Mouse (Mus musculus): ENCODE results near the gene Cbarp.
A peak's percentile ranks its signal among the peaks of the same experiment; 100 is the strongest.

Gene Cbarp

DNA sequence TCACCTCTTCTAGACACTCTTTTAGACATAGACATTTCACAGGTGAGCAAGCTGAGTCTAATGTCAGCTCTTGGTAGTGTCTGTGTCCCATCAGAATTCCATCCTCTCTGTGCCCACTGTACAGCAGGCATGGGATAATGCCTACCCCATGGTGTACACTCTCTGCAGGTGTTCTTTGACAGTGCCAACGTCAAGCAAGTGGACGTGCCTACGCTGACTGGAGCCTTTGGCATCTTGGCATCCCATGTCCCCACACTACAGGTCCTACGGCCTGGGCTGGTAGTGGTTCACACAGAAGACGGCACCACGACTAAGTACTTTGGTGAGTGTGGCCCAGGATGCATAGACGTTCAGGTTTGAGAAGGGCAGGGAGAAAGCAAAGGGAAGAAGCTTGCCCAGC, 3.0 kb upstream of the Cbarp start:
- DNase-seq (ENCODE audit: low read depth, low spot score) = no peak

DNA sequence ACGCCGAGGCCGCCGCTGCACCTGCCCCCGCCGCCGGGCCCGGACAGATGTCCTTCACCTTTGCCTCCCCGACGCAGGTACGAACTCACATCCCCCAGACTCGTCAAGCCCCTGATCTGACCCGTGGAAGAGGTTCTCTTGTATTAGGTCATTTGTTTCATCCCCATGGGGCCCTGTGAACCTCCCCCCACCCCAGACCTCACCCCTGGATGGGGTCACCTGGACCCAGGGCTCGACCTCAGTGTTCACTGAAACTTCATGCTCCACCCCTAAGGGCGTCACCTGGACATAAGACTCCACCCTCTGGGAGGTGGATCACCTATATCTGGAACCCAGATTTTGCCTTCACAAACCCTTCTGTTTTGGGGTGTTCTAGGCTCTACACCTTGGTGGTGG, 1.9 kb upstream of the Cbarp start:
- DNase-seq (ENCODE audit: low read depth, low spot score) = peak; percentile 82

DNA sequence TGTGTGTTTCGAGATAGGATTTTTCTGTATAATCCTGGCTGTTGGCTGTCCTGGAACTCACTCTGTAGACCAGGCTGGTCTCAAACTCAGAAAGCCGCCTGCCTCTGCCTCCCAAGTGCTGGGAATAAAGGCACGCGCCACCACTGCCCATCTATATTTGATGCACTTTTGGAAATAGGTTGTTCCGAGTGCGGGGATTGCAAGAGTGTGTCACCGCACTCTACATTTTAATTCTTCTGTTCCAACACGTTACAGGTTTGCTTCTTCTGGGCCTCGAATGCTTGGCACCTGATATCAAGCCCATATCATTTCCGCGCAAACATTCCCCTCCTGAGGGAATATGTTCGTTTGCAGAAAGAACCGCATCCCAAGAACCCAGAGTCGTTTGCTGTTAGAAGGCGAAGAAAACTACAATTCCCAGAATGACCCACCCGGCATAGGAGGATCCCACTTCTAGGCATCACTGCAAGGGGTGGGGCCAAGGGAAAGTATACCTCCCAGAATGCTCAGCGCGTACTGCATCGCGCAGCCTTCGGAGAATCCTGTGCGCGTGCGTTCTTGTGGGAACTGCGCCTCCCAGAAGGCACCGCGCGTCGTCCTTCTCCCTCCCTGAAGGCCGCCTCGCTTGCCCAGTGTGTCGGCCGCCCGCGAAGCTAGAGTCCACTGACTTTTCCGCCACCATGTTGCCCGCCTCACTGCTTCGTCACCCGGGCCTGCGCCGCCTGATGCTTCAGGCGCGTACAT, 1.3 kb upstream of the Cbarp start:
- peak; percentile 99 for DNase-seq (ENCODE audit: low read depth, low spot score)

DNA sequence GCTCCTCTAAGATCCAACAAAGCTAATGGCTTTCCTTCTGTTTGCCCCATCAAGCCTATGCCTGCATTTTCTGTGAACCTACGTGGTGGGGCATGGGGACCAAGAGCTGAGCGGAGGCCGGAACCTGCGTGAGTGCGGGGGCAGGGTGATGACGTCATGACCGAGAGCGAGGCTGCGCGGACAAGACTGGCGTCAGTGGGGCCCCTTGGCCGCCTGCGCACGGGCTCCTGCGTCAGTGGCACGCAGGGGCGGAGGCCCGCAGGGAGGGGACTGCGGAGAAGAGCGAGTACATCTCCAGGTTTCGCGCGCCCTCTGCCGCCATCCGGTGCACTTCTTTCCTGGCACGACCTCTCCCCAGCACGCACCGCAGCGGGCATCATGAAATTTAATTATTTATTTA, 608 bp upstream of the Cbarp start:
- DNase-seq (ENCODE audit: low read depth, low spot score) = peak; percentile 95

DNA sequence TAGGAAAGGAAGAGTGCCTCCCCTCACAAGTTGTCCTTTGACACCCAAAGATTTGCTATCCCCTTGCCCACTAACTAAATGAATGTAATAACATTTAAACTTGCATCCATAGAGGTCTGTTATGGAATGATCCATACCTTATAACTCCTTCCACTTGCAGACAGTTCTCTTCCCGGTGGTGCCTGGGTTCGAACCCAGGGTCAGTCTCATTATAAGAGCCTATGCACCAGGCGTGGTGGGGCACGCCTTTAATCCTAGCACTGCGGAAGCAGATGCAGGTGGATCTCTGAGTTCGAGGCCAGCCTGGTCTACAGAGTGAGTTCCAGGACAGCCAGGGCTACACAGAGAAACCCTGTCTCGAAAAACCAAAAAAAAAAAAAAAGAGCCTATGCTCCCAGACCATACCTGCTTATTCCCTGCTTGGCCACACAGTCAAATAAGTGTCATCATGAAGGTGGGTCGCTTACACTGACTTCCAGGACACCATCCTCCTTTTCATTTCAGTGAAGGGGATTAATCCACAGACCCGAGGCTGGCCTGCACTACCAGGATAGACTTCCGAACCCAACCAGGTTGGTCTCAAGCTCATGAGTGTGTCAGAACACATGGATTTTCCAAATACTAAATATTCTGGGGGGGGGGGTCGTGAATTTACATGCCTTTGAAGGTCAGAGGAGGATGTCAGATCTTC, 515 bp downstream of the Cbarp start:
- DNase-seq (ENCODE audit: low read depth, low spot score) = no peak

DNA sequence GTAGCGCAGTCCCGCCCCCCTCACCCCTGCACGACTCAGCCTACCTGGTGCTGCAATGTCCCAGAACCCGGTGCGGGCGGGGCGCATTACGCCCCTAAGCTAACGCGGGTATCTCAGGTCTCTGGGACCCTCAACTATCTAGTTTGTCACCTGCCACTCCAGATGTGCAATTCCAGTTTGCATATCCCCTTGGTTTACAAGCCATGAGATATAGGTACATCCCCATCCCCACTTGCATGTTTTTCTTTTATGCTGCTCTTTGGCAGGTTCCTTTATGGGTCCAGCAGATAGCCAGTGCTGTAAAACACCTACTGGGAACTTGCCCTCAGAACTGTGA, 1.2 kb downstream of the Cbarp start:
- peak; percentile 73 for DNase-seq (ENCODE audit: low read depth, low spot score)

DNA sequence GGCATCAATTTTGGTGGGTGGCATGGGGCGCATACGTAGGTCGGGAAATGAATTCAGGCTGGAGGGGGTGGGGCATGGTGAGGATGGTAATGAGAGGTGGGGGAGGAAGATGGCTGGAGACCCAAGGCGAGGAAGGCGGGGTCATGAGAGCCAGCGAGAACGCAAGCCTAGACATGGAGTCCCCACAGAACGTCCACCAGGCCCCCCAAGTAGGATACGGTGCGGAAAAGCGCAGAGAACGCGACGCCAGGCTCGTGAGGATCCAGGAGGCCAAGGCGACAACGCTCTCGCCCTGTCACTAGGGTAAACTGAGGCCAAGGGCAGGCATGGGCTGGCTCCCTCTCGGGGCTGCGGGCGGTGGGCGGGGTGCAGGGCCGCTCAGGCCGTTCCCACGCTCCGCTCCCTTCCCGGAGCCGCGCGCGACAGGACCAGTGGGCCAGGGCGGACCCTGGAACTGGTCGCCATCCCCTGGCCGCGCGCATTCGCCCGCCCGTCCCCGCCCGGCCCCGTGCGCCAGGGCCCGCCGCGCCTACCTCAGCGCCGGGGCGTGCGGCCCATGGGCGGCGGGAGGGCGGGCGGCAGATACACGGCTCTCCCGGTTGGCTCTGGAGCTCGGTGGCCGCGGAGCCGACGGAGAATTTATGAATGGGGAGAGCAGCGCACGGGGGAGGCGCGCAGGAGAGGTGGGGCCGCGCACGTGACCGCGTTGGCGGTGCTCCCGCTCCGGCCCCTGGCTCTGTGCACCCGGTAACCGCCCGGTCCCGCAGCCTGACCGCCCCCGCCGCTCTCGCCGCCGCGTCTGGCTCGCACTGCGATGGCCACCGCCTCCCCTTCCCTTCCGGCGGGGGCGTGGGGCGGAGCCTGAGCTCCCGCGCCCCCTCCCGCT, 1.8 kb downstream of the Cbarp start, which contains the start of gene Atp5d:
Gene Atp5d (plus strand): TSS at position 80 of the 886 bp plus-strand sequence.
- DNase-seq (ENCODE audit: low read depth, low spot score) = peak; percentile 85

DNA sequence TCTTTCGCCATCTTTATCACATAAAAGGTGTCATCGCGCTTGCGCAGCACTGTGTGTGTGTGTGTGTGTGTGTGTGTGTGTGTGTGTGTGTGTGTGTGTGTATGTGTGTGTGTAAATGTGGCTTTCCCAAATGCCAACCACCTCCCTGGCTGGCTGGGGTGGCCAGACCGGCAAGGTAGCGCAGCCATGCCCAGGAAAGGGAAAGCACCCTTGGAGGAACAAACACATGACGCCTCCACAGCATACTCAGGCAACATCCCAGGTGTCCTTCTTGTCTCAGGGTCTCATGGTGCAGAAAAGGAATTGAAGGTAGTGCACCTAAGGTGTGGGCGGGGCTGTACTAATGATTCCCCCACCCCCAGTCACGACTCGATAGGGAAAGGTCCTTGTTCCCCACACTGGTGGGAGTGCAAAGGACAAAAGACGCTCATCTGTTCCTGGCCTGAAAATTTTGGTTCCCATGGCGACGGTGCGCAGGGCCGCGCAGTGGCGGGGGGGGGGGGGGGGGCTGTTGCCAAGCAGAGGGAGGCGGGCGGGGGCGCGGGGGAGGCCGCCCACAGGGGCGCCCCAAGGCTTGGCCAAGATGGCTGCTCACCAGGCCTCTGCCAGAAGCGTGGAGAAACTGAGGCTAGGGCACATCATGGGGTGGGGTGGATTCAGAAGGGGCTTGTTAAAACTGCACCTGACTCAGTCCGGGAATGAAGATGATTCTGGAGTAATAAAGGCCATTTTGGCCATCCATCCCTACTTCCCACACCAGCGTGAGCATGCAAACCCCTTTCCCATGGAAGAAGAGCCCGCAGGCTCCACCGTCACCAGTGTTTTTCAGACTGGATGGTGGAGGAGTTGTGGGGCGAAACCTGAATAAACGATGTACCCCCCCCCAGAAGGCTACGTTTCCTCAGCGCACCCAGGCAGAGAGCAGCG, 2.7 kb downstream of the Cbarp start:
- DNase-seq (ENCODE audit: low read depth, low spot score) = peak; percentile 50

DNA sequence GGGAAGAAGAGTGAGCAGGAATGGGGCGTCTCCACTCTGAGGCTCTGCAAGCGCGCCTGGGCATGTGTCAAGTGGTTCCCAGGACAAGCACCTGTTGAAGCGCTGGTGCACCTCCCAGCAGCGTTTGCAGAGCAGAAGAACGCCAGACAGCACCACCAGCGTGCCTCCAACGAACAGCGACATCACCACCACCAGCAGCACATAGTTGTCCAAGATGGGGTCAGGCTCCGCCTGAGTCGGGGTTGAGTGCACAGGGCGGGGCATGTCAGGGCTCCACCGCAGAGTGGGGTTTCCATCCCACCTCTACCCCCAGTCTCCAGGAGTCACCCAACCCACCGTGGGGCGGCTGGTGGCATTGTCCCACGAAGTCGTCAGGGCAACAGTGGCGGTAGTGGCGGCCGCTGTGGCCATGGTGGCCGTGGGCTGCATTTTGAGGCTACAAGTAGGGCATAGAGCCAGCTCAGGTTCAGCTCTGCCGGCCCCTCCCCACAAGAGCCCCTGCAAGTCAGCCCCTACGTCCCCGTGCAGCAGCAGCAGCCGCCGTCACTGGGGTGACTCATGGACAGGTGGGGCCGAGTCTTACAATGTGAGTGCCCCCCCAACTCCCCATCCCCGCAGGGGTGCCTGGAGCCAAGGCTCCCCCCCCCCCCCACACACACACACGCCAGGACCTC, 3.5 kb downstream of the Cbarp start:
- peak; percentile 51 for DNase-seq (ENCODE audit: low read depth, low spot score)

DNA sequence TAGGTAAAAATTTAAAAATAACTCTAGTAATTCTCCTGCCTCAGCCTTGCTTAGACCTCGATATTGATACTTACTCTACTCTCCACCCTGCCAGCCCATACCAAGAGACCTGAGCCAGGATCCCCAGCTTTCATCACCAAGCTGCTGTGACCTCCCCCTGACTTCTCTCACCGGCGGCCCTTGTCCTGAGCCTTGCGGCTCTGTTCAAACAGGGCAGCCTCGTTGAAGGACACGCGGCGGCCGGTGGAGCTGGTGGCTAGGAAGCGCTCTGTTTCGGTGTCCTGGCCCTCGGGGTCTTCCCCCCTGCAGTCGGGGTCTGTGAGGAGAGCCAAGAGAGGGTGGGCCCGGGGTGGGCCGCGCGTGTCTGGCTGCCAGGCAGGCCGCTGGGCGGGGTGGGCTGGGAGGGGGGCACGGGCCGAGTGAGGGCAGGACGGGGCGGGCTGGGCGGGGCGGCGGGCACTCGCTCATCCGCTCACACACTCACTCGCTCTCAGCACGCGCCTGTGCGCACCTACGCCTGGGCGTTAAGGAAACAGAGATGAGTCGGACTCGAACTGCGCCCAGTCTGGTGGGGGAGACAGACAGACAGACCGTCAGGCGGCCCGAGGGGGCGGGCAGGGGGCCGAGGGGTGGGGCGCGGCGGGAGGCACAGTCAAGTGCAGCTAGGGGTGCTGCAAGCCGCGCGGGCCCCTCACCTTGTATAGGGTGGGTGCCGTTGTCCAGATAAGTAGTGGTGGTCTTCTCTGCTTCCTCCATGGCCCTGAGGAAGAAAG, 4.3 kb downstream of the Cbarp start:
- DNase-seq (ENCODE audit: low read depth, low spot score) = no peak

DNA sequence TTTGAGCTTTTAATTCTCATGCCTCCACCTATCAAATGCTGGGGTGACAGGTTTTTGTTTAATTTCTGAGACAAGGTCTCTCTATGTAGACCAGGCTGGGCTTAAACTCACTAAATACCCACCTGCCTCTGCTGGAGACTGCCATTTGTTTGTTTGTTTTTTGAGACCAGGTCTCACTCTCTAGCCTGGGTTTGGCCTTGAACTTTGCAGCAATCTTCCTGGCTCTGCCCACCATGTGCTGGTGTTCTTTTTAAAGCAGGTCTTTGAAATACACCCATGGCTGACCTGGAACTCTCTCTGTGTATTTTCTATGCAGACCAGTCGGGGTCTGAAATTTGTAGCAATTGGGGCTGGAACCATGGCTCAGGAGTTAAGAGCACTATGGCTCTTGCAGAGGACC, 5.0 kb downstream of the Cbarp start:
- no peak for DNase-seq (ENCODE audit: low read depth, low spot score)

DNA sequence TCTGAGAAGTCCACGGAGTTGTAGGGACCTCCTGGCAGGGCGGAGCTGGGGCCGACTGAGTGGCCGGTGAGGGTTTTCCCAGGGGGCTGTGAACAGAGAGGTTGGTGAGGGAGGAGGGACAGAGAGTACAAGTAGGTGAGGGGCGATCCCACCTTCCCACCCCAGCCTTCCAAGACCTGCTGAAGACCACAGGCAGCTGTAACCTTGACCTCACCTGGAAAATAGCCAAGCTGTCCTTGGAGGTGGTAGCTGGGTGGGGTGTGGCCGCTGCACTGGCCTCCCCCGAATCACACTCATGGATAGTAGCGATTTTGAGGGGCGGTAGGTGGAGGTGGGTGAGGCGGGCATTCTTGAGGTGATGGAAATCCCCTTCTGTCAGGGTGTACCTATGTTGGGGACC, 5.5 kb downstream of the Cbarp start:
- no peak for DNase-seq (ENCODE audit: low read depth, low spot score)

DNA sequence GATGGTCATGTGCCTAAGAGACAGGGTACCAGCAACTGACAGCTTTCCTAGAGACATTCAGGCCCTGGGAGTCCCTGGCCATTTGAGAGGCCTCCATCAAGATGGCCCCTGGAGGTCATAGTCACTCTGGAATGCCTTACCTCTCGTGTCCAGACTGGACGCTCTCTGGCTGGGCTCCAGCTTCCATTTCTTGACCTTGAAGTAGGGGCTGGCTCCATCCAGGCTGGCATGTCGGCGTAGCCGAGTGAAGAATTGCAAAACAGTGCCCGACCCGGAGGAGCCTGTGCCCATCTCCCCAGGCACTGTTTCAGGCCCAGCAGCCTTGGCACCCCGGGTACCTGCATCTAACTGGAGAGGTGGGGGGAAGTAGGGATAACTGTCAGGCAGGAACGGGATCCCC, 6.2 kb downstream of the Cbarp start:
- DNase-seq (ENCODE audit: low read depth, low spot score) = no peak

DNA sequence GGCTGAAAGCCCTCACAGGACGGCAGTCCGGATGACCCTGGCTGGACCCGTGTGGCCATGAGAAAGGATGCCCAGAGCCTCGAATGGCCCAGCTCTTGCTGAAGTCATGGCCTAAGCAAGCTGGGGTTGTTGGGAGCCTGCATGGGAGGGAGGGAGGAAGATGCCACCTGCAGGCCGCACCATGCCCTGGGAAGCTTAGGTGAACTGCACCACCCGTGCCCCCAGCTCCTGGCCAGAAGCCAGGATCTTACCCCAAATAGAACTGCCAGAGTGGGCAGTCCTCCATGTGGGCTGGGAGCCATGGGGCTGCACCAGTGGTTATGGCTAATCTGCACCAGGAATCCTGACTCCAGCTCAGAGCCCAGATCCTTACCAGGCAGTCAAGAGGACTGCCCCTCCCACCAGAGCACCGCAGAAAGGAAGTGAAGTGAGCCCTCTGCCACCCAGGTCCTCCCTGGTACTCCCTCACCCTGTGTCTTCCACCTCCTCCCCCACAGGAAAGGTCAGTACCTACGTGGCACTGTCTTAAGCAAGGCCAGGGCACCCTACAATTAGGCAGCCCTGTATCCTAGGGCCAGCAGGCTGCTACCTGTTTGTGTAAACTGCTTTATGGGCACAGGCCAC, 7.3 kb downstream of the Cbarp start:
- no peak for DNase-seq (ENCODE audit: low read depth, low spot score)

DNA sequence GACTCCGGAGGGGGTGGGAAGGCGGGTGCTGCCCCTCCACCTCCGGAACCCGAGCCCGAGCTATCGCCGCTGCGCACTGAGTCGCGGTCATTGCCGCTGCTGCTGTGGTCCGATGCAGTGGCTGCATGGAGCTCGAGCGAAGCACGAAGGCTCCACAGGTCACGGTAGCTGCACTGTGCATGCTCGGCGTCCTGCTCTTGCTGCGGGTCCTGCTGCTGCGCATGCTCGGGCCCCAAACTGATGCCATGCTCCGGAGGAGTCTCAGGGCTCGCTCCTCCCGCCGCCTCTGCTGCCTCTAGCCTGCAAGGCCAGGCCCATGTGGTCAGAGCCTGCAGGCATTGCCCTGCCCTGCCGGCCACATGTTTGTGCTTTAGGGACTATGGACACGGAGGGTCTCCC, 8.7 kb downstream of the Cbarp start:
- DNase-seq (ENCODE audit: low read depth, low spot score) = peak; percentile 65

DNA sequence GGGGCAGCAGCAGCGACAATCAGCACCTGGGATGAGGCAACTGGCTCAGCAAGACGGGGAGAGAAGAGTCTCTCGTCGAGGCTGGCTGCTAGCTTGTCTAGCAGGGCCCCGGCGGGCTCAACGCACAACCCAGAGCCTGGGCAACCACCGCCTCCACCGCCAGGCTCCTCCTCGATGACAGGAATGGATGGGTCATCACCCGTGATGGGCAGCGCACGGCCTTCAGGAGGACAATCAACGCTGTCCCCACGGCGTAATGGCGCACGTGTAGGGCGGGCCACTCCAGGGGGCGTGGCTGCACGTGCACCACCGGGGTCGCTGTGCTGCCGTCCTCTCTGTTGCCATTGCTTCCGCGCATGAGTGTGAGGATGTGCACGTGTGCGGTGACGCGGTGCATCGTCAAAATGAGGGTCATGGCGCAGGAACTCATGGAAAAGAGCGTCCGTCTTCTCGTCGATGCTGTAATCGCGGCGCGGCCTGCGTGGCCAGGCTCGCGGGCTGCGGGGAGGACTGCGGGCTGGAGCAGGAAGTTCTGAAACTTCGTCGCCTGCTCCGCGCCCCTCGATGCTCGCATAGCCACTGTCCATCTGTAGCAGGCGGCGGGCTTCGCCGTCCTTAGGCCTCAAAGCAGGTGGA, 9.2 kb downstream of the Cbarp start:
- DNase-seq (ENCODE audit: low read depth, low spot score) = peak; percentile 85

DNA sequence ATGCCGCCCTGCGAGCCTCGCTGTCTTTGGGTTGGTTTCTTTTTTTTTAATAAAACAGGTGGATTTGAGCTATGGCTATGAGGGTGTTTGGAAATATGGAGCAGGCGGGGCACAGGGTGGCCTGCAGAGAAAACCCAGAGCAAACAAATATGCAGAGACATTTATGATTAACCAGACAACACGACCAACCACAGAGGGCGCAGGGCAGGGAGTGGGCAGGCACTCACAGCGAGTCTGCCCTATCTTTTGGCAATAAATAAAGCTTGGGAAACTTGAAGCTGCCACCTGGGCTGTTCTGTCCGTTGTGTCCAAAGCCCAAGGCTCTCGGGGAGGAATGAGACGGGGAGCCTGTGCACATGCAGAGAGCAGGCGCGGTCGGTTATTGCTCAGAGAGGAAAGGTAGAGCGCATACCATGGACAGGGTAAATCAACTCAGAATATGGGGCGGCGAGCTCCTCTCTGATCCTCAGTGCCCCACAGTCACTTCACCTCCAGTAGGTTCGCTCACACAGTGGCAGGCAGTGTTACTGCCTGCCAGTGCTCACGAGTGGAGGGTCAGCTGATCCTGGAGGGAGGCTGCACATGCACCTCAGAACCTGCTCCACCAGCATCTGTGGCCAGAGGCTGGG, 10.1 kb downstream of the Cbarp start:
- peak; percentile 51 for DNase-seq (ENCODE audit: low read depth, low spot score)

DNA sequence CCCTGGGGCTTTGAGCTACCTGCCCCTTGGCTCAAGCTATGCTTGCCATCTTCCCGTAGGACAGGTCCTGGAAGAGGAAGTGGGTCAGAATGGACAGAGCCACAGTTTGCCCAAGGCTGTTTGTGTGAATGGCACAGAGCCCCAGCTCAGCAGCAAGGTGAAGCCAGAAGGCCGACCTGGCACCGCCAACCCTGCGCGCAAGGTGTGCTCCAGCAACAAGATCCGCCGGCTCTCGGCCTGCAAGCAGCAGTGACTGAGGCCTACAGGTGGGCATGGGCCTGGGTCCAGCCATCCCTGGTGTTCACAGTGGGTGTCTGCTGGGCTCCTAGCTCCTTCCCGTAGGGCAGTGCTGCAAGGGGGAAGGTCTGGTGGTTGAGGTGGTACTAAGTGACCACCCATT, 10.8 kb downstream of the Cbarp start:
- DNase-seq (ENCODE audit: low read depth, low spot score) = no peak

DNA sequence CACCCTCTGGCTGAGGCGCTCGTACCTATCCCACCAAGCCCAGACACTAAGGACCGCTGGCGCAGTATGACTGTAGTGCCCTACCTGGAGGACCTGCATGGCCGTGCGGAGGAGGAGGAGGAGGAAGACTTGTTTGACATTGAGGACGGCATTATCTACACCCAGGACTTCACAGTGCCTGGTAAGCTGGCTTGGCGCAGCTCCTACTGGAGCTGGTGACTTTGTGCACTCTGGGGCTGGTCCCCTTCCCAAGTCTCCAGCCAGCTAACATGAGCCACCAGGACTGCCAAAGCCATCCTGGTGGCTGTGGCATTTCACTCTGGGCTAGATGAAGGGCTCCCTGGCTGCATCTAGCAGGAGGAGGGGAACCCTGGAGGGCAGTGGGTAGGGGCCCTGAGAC, 12.7 kb downstream of the Cbarp start:
- DNase-seq (ENCODE audit: low read depth, low spot score) = no peak
